Mouse (Mus musculus): ENCODE results near the gene Zfp651. TPM values are rescaled to one million over a fixed set of nuclear protein-coding genes. Genes with fewer than 3 reads are reported as not detected.

Gene Zfp651
- polyA plus RNA-seq, 1 experiment from 2014 or later: 4.8 TPM

DNA sequence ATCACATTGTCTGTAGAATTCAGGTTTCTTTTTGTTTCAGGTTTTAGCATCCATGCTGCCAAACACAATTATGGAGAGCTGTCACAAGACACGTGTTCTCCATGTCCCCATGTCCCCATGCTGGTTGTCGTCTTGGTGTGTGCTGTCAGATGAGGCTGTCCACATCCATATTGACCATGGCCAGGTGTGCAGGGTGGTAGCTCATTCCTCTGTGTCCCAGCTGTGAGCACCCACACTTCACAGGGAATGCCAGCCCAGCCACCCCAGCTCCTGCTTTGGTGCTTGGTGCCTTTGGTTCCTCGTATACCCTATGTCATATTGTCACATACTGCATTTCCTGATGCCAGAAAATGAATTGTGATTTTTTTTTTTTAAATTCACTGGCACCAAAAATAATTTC, 4.5 kb upstream of the Zfp651 start:
- peaks cover 74% of the 10 kb centered on the region for H3K36me3 ChIP-seq (replicated peaks)
- H3K4me1 ChIP-seq: peaks cover 22% of the 10 kb centered on the region
- no peak overlapping the region for H3K27ac ChIP-seq
- 0 out of 2 replicates have a peak, but pooled peaks cover 4% of the 10 kb centered on the region for H3K27me3 ChIP-seq (ENCODE audit: poor library complexity, severe bottlenecking)
- no peak overlapping the region for H3K4me3 ChIP-seq
- no peaks in the 10 kb centered on the region for H3K9me3 ChIP-seq
- DNase-seq (ENCODE audit: extremely low spot score, low spot score): no peak
- WGBS: 90% methylated on average over 3 of the region's 3 CpGs

DNA sequence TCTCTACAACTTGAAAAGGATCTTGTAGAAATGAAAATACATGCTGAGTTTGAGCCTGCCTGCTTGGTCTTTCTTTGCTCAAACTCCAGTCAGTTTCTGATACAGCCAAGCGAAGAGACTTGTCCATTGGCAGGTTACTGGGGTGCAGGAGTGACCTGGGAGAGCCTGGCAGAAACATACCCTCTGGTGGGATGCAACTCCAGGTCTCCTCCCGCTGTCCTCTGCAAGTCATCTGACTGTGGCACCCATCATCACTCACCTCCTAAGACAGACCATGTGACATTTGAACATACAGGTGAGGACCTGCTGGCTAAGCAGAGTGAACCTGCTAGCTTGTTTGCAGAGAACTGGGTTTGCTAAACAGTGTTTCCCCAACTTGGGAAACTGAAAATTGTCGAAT, 2.3 kb upstream of the Zfp651 start:
- Histone ChIP-seq H3K4me1 (peaks cover 40% of the 10 kb centered on the region), H3K4me3 (no peak overlapping the region), H3K9me3 (no peaks in the 10 kb centered on the region), H3K27ac (no peak overlapping the region), H3K36me3 (replicated peaks) (peaks cover 53% of the 10 kb centered on the region), H3K27me3 (ENCODE audit: poor library complexity, severe bottlenecking) (0 out of 2 replicates have a peak, but pooled peaks cover 4% of the 10 kb centered on the region)
- WGBS: 93% methylated on average over 3 of the region's 3 CpGs
- DNase-seq (ENCODE audit: extremely low spot score, low spot score): no peak

DNA sequence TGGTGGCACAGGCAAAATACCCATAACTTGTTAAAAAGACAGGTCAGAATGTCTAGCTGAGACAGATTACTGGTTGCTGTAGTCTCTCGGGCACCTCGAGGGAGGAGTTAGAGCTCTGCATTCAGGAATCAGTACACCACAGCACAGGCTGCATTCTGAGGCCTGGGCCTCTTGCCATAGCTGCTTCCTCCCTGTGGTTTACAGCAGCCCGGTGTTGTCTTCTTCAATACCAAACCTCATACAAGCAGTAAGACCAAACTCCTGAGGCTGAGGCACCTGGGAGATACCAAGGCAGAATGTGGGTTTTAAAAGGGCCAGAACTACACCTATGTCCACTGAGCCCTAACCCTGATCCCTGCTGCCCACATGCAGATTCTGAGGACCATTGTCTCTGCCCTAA, 1.7 kb upstream of the Zfp651 start:
- 75% methylated on average over 3 of the region's 3 CpGs for WGBS
- H3K27me3 ChIP-seq (ENCODE audit: poor library complexity, severe bottlenecking): 0 out of 2 replicates have a peak, but pooled peaks cover 4% of the 10 kb centered on the region
- peak overlapping the region; percentile 20; the same call in 1 of the 2 replicates for H3K27ac ChIP-seq
- peak; percentile 25 for DNase-seq (ENCODE audit: extremely low spot score, low spot score)
- H3K36me3 ChIP-seq (replicated peaks): peaks cover 51% of the 10 kb centered on the region
- H3K9me3 ChIP-seq: no peaks in the 10 kb centered on the region
- peaks cover 47% of the 10 kb centered on the region for H3K4me1 ChIP-seq
- no peak overlapping the region for H3K4me3 ChIP-seq

DNA sequence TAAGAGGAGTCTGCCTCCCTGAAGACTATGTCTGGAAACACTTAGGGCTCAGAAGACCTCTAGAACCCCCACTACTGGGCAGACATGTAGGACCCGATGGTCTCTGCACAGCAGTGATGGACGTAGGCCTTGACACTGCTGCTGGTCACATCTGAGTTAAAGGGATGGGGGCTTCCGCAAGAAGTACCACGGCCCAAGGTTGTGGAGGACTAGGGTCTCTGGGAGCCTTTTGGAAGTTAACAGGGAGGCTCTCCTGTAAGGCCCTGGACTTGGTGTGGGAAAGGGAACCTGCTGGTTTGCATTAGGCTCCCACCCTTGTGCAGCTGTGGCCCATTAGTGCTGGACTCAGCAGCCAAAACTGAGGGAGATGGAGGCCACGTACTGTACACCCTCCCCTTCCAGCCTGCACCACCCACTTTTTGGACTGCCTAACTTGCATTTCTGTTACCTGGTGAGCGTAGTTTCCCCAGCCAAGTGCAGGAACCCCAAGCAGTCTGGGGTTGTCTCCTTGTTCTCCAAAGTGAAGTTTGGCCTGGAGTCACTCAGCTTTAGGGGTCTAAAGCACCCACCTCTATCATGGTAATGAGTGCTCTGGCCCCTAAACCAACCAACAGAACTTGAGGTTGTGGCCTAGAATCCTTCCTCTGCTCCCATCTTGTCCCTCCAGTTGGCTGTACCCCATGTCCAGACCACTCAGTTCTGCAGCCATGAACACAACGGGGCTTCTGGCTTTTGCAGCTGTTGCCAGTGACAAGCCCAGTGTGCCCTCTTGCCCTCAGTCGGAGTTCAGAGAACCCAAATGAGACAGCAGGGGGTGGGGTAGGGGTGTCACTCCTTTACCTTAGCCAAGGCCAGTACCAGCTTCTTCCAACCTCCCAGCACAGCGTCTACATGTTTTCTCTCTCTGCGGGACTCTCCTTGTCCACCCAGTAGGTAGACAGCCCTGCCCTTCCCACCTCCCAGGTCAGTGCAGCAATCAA, 1.0 kb upstream of the Zfp651 start:
- Histone ChIP-seq H3K36me3 (replicated peaks) (peaks cover 51% of the 10 kb centered on the region), H3K27me3 (ENCODE audit: poor library complexity, severe bottlenecking) (0 out of 2 replicates have a peak, but pooled peaks cover 4% of the 10 kb centered on the region), H3K9me3 (no peaks in the 10 kb centered on the region), H3K4me3 (peak overlapping the region; percentile 82), H3K27ac (peak overlapping the region; percentile 98), H3K4me1 (peaks cover 48% of the 10 kb centered on the region)
- whole genome bisulfite sequencing: 48% methylated on average over 10 of the region's 10 CpGs
- DNase-seq (ENCODE audit: extremely low spot score, low spot score): peak; percentile 36

DNA sequence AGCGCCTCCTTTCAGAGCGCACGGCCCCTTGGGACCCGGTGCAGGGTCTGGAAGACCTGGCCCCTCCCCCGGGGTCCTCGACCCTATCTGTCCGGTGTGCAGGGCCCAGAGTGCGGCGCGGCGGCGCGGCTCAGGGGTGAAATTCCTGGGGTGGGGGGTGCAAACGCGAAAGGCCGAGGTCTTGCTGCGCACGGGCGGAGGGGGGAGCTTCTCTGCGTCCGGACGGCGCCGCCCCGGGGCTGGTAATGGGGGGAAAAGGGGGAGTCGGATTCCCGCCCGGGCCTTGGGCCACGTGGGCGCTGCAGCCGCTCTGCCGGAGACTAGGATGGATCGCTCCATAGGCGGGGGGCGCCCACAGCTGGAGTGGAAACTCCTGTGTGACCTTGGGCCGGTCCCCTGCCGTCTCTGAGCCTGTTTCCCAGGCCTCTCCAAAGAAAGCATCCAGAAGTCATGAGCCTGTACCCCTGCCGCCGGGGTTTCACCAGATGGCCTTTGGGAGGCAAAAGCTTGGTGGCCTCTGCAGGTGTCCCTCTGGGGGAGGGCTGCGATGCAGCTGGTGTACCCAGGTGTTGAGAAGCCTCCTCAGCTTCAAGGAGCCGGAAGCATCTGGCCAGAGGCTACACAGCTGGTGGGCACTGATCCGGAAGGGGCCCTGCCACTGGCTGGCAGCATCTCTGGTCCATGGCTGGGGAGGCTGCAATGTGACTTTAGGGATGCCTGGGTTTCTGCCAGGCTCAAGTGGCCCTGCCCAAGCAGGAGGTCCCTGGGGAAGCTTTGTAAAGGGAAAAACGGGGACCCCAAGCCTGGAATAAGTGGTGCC, 1.4 kb downstream of the Zfp651 start:
- Histone ChIP-seq H3K27ac (peak overlapping the region; percentile 98), H3K36me3 (replicated peaks) (peaks cover 51% of the 10 kb centered on the region), H3K9me3 (no peaks in the 10 kb centered on the region), H3K27me3 (ENCODE audit: poor library complexity, severe bottlenecking) (0 out of 2 replicates have a peak, but pooled peaks cover 4% of the 10 kb centered on the region), H3K4me3 (peak overlapping the region; percentile 82), H3K4me1 (peaks cover 48% of the 10 kb centered on the region)
- 2% methylated on average over 43 of the region's 43 CpGs for WGBS
- DNase-seq (ENCODE audit: extremely low spot score, low spot score): peak; percentile 87

DNA sequence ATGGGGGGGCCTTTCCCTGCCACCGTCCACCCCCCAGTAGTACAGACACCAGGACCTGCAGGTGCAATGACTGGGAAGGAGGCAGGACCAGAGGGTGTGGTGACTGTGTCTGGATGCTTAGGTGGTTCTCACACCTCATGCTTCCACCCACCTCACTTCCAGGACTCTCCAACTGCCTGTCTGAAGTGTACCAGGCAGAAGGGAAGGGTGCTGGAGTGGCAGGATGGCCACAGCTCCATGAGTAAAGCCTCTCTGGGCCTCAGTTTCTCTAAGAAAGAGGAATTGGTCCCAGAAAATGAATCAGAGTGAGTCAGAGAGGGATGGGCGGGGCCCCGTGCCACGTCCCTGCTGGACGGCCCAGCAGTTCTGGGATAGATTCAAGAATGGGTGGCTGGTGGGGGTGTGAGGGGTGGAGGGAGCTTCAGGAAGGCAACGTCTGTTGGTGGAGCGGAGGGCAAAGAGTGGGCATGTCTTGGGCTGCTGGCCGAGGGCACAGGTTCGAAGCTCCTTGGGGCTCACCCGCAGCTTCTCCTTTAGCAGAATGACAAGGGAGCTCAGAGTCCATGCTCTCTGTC, 2.0 kb downstream of the Zfp651 start:
- WGBS: 69% methylated on average over 10 of the region's 10 CpGs
- DNase-seq (ENCODE audit: extremely low spot score, low spot score): no peak
- peak overlapping the region; percentile 82 for H3K4me3 ChIP-seq
- H3K9me3 ChIP-seq: no peaks in the 10 kb centered on the region
- peaks cover 48% of the 10 kb centered on the region for H3K4me1 ChIP-seq
- H3K27ac ChIP-seq: peak overlapping the region; percentile 98
- H3K36me3 ChIP-seq (replicated peaks): peaks cover 51% of the 10 kb centered on the region
- H3K27me3 ChIP-seq (ENCODE audit: poor library complexity, severe bottlenecking): 0 out of 2 replicates have a peak, but pooled peaks cover 4% of the 10 kb centered on the region

DNA sequence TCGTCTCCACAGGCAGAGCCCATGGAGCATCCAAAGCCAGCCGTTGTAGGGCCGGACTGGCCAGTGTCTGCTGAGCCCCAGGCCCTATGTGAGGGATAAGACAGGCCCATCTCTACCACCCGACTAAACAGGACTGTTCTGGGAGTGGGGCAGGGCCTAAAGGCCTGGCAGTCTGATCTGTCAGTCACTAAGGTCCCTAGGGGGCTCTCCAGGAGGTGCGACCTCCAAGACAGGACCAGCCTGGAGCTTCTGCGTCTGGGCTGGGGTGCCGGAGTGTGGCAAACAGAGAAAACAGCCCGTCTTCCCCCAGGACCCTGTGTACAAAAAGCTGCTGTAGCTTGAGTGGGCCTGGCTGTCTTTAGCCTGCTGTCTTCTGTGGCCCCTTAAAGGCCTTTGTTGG, 2.7 kb downstream of the Zfp651 start:
- Histone ChIP-seq H3K9me3 (no peaks in the 10 kb centered on the region), H3K36me3 (replicated peaks) (peaks cover 51% of the 10 kb centered on the region), H3K4me3 (peak overlapping the region; percentile 82; the same call in 1 of the 2 replicates), H3K27ac (peak overlapping the region; percentile 98; the same call in 1 of the 2 replicates), H3K27me3 (ENCODE audit: poor library complexity, severe bottlenecking) (0 out of 2 replicates have a peak, but pooled peaks cover 4% of the 10 kb centered on the region), H3K4me1 (peaks cover 48% of the 10 kb centered on the region)
- DNase-seq (ENCODE audit: extremely low spot score, low spot score): no peak
- WGBS: 77% methylated on average over 8 of the region's 8 CpGs

DNA sequence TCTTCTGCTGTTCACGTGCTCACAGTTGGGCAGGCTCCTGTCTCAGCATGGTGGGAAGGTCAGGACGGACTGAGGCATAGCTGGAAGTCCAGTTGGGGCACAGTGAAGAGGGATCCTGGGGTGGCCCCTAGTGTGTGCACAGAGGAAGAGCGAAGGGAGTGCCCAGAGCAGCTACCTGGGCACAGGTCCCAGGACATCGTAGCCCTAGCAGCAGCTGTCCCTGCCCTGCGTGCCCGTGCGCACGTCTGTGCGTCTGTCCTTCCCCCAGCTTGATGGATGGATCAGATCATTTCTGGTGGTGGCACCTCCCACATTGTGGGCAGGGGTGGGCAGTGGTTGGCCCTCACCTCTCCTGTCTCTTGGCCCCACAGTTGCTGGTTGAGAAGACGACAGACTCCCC, 3.1 kb downstream of the Zfp651 start:
- H3K4me3 ChIP-seq: peak overlapping the region; percentile 14; the same call in 1 of the 2 replicates
- H3K27ac ChIP-seq: 0 out of 2 replicates have a peak overlapping the region, but pooled peaks have one; percentile 40
- H3K9me3 ChIP-seq: no peaks in the 10 kb centered on the region
- peaks cover 53% of the 10 kb centered on the region for H3K36me3 ChIP-seq (replicated peaks)
- no peak for DNase-seq (ENCODE audit: extremely low spot score, low spot score)
- WGBS: 83% methylated on average over 10 of the region's 10 CpGs
- 0 out of 2 replicates have a peak, but pooled peaks cover 4% of the 10 kb centered on the region for H3K27me3 ChIP-seq (ENCODE audit: poor library complexity, severe bottlenecking)
- peaks cover 48% of the 10 kb centered on the region for H3K4me1 ChIP-seq

DNA sequence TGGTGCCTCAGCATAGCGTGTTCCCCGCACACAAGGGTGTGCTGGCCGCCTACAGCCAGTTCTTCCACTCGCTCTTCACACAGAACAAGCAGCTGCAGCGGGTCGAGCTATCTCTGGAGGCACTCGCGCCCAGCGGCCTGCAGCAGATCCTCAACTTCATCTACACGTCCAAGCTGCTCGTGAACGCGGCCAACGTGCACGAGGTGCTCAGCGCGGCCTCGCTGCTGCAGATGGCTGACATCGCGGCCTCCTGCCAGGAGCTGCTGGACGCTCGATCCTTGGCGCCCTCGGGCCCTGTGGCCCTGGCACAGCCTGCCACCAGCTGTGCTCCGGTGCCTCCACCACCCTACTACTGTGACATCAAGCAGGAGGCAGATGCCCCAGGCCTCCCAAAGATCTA, 3.6 kb downstream of the Zfp651 start:
- Histone ChIP-seq H3K27ac (0 out of 2 replicates have a peak overlapping the region, but pooled peaks have one; percentile 40), H3K36me3 (replicated peaks) (peaks cover 58% of the 10 kb centered on the region)
- 93% methylated on average over 25 of the region's 25 CpGs for WGBS

DNA sequence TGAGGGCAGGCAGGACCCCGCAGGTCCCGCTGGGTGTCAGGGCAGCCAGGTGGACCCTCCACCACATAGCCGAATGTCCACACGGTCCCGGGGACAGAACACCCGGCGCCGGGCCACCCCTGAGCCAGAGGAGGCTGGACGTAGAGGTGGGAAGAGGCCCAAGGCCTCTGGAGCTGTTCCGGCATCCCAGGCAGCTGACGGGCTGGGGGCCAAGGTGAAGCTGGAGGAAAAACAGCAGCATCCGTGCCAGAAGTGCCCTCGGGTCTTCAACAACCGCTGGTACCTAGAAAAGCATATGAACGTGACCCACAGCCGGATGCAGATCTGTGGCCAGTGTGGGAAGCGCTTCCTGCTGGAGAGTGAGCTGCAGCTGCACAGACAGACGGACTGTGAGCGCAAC, 4.6 kb downstream of the Zfp651 start:
- 94% methylated on average over 19 of the region's 19 CpGs for WGBS
- DNase-seq (ENCODE audit: extremely low spot score, low spot score): no peak
- Histone ChIP-seq H3K27ac (no peak overlapping the region), H3K4me1 (peaks cover 39% of the 10 kb centered on the region), H3K27me3 (ENCODE audit: poor library complexity, severe bottlenecking) (0 out of 2 replicates have a peak, but pooled peaks cover under 1% of the 10 kb centered on the region), H3K9me3 (no peaks in the 10 kb centered on the region), H3K4me3 (no peak overlapping the region), H3K36me3 (replicated peaks) (peaks cover 68% of the 10 kb centered on the region)

More for the DNA sequence above, 3.6 kb downstream of the Zfp651 start:
- Histone ChIP-seq H3K27me3 (ENCODE audit: poor library complexity, severe bottlenecking) (0 out of 2 replicates have a peak, but pooled peaks cover 4% of the 10 kb centered on the region), H3K4me1 (peaks cover 43% of the 10 kb centered on the region), H3K4me3 (no peak overlapping the region), H3K9me3 (no peaks in the 10 kb centered on the region)
- DNase-seq (ENCODE audit: extremely low spot score, low spot score): no peak

DNA sequence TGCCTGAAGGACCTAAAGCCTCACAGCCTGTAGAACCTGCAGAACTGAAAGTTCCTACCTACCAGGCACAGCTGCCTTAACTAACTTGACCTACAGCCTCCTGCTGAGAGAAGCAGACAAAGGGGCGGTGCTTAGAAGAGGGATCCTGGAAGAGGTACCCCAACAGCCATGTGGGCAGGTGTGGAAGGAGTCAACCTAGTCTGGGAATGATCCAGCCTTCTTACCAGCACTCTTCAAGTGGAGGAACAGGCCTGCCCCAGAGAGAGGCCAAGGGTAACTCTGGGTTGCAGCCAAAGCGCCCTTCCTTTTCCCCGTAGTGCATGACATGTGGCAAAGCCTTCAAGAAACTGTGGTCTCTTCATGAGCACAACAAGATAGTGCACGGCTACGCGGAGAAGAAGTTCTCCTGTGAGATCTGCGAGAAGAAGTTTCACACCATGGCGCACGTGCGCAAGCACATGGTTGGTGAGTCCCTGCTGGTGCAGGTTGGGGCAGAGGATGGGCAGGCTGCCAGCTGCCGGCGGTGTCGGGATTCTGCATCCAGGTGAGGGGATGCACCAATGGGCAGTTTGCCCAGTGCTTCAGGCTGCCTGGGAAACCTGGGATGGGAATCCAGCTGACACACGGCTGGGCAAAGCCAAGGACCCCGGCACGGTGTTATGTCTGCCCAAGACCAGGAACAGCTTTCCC, 6.2 kb downstream of the Zfp651 start:
- peaks cover 29% of the 10 kb centered on the region for H3K4me1 ChIP-seq
- H3K4me3 ChIP-seq: no peak overlapping the region
- H3K27me3 ChIP-seq (ENCODE audit: poor library complexity, severe bottlenecking): no peaks in the 10 kb centered on the region
- H3K9me3 ChIP-seq: no peaks in the 10 kb centered on the region
- no peak for DNase-seq (ENCODE audit: extremely low spot score, low spot score)
- whole genome bisulfite sequencing: 94% methylated on average over 16 of the region's 16 CpGs
- H3K27ac ChIP-seq: no peak overlapping the region
- H3K36me3 ChIP-seq (replicated peaks): peaks cover 72% of the 10 kb centered on the region

All from forebrain, embryonic 10.5 days (tissue).